Mouse (Mus musculus) cerebellum, adult 9-10 months (tissue): ENCODE measurements around the gene Spdye4b.
"Not testable (repeated sequence)": the region's sequence is repeated elsewhere in the genome, so short reads cannot be mapped to it uniquely, and the experiment has no call there.

Experiments
- DNase-seq: peaks from one replicate; pipeline ENCODE4 v3.0.0; 2022

The Spdye4b gene

DNA sequence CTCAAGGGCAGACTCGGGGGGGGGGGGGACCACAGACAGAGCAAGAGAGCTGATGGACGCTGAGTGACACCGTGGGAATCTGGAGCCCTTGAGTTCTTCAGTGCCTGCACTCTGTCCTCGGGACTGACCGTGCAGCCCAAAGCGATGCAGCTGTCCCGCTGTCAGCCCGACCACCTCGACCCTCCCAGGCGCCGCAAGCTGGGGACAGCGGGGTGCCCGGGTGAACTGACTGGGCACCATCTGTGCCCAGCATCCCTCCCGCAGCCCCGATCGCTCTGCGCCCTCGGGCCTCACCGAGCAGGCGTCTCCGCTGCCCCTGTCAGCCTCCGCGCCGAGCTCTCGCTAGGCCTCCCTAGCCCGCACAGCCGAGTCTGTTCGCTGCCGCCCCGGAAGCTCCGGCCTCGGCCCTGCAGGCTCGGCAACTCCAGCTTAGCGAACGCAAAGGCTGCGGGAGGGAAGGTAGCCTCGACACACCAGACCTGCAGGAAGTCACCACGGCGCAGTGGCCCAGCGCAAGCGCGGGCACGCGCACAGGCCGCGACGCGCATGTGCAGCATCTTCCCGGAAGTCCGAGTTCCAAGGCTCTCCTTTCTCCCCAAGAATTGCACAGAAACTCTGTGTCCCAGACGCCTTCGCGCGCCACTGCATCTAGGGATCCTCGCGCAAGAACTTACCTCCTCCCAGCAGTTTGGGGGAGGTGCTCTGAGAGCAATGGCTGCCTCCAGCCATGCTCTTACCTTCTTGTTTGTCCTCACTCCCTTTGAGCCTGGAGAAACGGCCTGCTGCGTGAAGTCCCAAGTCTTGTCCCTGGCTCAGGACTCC is at the start of gene Spdye4b, which contains the start of gene Rbak:
Spdye4b (plus strand) TSS at position 763 of the 822 bp plus-strand sequence.
Rbak (minus strand) TSS at position 521 of the 822 bp plus-strand sequence.
- peak; percentile 96 for DNase-seq

DNA sequence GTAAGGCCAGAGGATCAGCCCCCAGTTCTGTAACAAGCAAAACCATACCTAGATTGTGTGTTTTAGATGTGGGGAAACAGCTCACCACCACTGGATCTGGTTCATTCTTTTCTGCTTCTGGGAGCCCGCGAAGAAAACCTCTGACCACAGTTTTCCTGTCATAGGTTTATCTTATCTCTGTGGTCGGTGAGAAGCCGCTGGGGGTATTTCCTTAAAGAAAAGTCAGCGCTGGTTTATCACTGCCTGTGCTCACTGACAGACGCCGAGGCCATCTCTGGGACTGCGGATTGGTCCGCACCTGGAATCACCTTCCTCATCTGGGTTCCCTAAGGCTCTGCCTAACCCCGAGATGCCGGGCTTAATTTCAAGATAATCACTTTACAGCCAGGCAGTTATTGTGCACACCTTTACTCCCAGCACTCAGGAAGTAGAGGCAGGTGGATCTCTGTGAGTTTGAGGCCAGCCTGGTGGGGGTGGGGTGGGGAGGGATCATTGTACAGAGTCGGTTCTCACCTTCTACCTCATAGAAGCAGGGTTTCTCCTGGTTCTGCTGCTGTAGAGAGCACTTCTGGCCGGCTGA is 47.8 kb upstream of the Spdye4b start:
- DNase-seq: no peak

DNA sequence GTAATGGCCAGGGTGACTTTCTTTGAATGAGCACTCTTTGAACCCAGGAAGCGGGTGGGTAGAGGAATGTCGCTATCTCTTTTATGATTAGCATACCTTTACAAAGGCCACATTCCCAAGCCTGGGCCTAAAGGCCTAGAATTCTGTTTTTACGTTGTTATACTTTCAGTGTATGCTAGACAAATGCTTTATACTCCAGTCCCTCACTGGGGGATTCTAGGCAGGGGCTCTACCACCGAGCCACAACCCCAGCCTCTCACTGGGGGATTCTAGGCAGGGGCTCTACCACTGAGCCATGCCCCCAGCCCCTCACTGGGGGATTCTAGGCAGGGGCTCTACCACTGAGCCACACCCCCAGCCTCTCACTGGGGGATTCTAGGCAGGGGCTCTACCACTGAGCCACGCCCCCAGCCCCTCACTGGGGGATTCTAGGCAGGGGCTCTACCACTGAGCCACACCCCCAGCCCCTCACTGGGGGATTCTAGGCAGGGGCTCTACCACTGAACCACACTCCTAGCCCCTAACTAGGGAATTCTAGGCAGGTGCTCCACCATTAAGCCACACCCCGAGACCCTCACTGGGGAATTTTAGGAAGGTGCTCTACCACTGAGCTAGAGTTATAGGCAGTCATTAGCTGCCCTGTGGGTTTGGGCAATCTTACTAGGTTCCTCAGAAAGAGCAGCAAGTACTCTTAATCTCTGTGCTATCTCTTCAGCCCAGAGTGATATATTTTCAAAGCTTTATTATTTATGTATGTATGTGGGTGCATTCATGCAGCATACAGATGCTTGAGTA is 46.4 kb upstream of the Spdye4b start:
- not testable (repeated sequence) for DNase-seq

DNA sequence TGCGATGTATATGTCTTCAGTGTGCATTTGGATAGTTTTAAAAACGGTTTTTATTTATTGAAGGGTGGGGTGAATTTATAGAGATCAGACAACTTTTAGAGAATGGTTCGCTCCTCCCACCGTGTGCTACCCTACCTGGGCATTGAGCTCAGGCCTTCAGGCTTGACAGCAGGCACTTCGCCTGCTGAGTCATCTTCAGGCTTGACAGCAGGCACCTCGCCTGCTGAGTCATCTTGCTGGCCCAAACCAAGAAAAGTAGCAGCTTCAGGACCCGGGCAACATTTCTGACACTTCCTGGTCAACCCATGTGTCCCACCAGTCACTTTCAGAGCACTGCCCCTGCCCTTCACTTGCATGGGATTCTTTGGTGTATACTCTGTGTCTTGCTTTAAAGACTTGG is 45.8 kb upstream of the Spdye4b start:
- no peak for DNase-seq

DNA sequence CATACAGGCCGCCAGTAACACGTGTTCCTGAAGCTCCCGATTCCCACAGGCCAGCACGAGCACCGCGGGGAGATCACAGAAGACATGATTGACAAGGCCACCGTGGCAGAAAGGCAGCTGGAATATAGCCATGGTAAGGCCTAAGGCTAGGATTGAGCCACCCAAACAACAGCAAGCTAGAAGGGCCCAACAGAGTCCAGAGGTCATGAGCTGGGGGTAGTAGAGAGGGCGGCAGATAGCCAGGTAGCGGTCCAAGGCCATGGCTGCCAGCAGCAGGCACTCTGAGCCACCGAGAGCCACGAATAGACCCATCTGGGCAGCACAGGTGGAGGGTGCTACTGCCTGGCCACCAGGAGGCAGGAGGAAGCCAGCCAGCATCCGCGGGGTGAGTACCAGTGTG is 43.2 kb upstream of the Spdye4b start:
- no peak for DNase-seq

DNA sequence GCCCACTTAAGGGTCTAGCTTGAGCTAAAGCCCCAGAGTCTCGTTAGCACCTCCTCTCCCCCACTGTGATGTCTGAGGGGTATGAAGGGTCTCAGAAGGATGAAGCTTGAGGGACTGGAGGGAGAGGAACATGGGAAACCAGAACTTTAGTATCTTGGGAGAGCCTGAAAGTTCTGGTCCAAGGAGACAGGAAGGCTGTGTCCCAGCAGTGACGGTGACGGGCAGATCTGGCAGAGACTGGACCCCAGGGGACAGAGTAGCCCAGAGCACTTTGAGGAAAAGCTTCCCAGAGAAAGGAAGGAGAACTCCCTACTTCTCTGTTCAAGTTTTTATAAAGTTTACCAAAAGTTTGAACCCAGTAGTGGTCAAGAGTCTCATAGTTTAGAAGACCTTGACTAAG is 33.3 kb upstream of the Spdye4b start, which contains the start of gene Olfr718-ps1:
Olfr718-ps1 (minus strand) TSS at position 101 of the 400 bp plus-strand sequence.
- DNase-seq: no peak

DNA sequence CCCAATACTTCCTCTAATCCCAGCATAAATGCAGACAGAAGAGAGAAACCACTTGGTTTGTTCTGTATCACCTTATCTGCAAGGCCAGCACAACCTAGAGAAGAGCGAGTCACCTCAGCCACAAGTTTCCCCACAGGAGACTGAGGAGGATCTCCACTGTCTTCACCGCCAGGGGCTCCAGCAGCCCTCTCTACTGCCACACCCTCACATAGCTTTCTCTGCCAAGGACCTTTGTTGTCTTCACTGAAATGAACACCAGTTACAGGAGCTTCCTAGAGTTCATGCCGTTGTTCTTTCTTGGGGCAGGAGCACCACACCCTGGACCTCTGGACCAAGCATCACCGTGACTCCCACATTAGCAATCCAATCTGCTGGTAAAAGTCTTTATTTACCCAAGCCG is 32.2 kb upstream of the Spdye4b start:
- no peak for DNase-seq

DNA sequence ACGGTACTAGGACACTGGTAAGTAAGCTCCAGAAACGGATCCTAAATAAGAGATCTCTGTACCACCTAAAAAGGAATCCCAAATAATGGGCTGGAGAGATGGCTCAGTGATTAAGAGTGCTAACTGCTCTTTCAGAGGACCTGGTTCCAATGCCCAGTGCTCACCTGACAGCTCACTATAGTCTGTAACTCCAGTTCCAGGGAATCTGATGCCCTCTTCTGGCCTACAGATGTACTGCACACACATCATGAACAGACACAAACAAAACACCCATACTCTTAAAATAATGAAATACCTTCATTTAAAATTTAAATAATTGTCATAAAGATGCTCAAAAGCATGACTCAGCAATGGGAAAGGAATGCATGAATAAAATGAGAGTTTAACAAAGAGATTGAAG is 31.3 kb upstream of the Spdye4b start:
- no peak for DNase-seq

DNA sequence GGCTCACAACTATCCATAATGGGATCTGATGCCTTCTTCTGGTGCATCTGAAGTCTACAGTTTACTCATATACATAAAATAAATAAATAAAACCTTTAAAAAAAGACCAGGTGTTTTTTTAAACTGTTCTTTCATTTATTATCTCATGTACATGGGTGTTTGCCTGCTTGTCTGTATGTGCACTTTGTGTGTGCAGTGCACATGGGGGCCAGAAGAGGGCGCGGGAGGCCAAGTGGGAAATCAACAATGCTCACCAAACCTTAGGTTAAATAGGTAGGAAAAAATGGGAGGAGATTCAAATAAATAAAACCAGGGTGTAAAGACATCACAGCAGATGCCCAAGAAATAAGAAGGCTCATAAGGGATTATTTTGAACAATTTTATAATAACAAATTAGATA is 30.8 kb upstream of the Spdye4b start:
- DNase-seq: no peak

DNA sequence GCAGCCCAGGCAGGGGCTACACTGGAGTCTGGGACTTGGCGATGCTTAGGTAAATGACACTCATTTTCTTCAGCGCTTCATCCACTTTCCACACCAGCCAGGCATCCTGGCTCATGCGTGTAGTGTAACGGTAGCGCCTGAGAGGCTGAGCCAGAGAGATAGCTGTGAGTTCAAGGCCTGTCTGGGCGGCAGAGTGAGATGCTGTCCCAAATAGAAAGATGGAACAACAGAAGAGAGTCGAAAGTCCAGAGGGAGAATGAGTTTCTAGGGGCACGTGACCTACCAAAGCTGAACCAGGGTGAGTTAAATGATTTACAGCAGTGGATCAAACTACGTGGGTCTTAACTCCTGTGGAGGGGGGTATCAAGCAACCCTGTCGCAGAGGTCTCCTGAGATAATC is 27.1 kb upstream of the Spdye4b start:
- no peak for DNase-seq

DNA sequence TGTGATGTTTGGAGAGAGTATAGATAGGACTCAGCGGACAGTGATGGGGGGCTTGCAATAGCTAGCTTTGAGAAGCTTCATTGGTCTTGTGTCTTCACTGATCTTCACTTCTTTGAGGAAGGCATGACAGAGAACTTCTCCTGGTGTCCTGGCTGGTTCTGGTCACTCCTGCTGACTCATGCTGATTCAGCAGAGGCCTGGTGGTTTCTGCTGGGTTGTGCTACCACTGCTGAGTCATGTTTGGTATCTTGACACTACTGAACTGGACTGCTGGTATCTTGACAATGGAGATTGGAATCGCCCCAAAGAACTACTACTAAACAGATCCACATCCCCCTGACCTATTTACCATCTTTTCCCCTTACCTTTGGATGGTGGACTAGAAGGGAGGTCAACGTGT is 25.3 kb upstream of the Spdye4b start:
- DNase-seq: no peak

DNA sequence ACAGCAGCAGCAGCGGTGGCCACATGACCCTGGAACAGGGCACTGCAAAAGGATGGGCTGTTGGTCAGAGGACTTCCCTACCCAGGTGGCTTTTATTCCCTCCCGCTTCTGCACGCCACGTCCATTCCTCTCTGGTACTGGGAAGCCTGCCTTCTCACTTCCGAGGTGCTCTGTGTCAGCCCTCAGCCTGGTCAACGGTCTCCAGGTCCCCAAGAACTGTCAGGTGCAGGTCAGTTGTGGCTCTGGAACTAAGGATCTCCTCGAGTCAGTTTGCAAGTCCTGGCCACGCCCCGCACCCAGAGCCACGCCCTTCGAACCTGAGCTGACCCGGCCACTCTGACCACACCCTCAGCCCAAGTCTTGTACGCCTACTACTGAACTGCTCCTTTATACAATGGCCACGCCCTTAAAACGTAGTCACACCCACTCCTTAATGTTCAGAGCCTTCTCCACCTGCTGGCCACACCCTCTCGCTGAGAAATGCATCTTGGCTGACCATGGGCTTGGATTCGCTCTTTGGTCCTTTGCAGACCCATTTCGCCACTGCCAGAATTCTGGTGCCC is 15.2 kb upstream of the Spdye4b start:
- no peak for DNase-seq

DNA sequence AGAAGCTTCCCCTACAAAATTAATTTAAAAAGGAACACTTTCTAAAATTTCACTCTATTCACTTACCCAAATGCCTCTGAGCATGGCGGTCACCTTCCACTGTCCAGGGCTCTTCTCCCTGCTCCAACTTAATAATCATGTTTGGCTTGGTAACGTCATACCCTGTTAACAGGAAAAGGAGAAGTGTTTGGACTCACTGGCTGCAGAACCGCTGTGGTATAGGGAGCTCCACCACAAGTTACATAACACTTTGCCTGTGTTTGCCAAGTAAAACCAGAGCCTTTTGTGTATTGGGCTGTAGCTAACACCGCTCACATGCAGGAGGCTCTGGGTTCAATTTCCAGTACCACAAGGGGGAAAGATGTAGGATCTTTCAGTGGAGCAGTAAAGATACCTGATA is 4.8 kb upstream of the Spdye4b start:
- DNase-seq: no peak

DNA sequence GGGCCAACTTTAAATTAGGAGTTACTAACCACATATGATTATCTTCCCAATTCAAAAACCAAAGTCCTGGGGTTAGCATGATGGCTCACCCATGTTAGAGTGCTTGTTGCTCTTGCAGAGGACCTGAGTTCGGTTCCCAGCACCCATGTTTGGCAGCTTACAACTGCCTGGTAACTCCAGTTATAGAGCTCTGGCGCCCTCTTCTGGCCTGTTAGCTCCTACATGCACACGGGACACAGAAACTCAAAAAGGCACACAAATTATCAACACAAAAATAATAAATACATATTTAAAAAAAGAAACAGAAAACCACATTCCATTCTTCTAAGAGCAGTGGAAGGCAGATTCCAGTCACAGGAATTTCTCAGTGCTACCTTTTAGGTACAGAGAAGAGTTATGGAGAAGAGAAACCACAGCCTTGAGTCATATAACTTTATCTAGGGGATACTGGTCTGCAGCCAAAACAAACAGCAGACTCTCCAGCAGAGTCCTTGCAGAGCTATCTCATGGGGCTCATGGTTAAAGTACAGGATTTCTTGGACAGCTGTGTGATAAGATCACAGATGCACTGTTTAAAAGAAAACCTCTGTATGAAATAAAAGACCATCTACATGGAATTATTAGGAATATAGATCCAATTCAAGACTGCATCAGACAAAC is 3.1 kb upstream of the Spdye4b start:
- DNase-seq: no peak

DNA sequence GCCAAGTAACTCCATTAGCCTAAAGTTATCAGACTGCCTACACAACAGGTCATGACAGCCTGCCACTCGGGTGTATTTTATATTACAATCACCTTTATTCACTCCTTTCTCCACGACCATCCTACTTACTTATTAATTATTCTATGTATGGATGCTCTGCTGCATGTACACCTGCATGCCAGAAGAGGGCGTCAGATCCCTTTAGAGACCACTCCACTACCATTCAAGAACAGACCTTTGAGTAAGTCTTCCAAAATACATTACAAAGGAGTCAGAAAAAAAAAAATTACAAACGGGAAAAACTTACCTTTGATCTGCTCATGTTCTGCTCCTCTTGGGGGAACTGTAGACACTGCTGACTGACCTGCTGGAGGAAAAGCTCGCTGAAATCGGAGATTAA is 1.6 kb upstream of the Spdye4b start:
- peak; percentile 50 for DNase-seq

DNA sequence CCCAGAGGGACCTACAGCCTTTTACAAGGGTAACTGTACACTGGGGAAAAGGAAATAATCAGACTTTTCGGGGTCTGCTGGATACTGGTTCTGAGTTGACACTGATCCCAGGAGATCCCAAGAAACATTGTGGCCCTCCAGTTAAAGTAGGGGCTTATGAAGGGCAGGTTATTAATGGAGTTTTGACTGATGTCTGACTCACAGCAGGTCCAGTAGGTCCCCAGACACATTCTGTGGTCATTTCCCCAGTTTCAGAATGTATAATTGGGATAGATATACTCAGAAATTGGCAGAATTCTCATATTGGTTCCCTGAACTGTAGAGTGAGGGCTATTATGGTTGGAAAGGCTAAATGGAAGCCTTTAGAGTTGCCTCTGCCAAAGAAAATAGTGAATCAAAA is 7.2 kb downstream of the Spdye4b start:
- DNase-seq: not testable (repeated sequence)

DNA sequence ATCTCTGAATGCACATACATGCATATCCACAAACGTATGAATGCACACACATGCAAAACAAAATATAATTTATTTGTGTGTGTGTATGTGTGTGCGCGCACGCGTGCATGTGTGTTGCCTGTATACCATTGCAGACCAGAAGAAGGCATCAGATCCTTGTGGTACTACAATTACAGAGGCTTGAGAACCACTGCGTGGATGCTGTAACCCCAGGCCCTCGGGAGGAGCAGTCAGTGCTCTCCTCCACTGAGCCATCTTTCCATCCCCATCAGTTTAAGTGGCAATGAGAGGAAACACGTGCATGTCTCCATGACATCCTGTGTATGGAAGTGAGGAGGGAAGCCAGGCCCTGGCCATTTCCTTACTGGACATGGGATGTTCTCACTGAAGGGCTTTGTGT is 12.0 kb downstream of the Spdye4b start:
- DNase-seq: no peak

DNA sequence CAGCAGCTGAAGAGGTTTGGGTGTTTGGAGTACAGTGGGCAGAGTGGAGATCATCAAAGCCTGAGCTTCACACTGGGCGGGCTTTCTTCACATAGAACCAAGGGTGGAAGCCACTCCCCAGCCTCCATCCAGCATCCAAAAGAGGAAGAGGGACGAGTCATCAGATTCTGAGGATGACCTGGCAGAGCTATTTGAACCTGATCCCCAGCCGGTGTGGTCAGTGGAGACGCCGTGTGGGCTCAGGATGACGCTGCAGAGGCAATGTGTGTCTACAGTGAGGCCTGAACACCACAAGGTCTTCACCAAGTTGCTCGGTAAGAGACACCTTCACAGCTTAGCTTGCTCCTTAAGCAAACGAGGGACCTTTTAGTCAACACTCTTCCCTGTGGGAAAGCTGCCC is 13.9 kb downstream of the Spdye4b start:
- not testable (repeated sequence) for DNase-seq

DNA sequence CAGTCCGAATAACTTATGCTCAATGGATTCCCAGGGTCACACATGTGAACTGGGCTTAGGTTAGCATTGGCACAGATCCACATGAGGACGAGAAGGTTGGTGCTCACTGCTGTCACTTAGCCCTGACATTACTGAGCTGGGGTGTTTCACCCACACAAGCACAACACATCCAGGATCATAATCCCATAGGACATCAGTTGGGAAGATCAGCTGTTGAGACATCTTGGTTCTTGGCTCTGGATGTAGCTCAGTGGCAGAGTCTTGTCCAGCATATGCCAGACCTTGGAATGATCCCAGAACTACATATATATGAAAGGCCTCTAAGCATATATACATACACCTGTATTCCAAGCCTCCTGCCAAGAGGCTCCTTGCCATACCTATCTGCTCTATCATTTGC is 14.3 kb downstream of the Spdye4b start:
- no peak for DNase-seq

DNA sequence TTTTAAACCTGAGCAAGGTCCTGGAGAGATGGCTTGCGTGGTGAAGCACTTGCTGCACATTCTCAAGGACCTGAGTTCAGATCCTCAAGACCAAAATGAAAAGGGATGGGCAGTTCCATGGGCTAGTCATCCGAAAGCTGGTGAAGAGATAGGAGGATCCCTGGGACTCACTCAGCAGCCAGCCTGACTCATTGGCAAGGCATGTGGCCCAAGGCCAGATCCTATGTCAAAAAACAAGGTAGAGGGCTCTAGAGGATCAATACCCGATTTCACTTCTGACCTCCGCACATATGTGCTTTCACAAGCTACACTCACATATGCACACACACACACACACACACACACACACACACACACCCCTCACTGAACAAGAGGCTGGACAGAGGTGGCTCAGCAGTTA is 15.7 kb downstream of the Spdye4b start:
- DNase-seq: no peak

DNA sequence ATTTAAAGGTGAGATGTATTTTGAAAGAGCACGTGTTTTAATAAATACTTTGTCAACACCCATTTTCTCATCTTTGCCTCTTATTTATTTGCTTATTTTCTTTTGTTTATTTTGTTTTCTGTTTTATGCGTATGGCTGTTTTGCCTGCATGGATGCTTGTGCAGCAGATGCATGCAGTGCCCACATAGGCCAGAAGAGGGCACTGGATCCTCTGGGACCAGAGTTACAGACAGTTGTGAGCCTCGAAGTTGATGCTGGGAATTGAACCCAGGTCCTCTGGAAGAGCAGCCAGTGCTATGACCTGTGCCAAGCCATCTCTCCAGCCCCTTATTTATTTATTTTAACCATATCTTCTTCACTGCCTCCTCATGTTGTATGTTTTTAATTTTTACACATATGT is 24.2 kb downstream of the Spdye4b start:
- no peak for DNase-seq

DNA sequence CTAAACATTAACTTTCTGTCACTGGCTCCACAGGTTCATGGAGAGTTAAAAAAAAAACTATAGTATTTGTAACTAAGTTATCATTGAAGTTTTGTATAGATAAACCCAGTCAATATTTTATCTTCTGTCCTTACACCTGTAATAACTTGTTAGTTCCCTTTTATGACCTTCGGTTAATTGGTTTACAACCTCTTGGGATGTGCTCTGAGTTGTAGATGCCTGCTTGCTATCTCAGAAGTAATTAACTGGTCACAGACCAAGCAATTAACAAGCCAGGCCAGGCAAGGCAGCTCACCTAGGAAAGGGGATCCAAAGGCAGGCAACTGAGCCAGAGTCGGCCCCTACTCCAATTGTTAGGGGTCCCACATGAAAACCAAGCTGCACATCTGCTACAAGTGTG is 33.0 kb downstream of the Spdye4b start:
- no peak for DNase-seq

DNA sequence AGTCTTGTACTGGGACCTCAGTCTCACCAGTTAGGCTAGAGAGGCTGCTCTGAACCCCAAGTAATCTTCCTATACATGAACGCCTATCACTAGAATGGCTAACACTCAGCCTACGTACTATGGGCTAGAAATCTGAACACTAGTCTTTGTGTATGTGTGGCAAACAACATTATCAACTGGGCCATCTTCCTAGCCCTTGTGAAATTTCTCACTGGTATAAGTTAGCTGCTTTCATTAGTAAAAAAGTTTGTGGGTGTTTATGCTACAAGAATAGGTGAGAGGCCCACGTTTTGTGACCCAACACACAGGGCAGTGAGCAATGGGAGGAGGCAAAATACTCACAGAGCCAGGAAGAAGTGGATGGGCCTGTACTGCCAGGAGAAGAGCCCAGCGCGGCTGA is 40.2 kb downstream of the Spdye4b start:
- DNase-seq: no peak
